Mouse (Mus musculus) urinary bladder, postnatal 10 days (tissue): ENCODE results near the gene Vapb.
"Not testable (repeated sequence)": the region's sequence is repeated elsewhere in the genome, so short reads cannot be mapped to it uniquely, and the experiment has no call there.

Experiments
- DNase-seq: peaks from one replicate; pipeline ENCODE4 v3.0.0; 2022; ENCODE audit warnings: low spot score

The Vapb gene

DNA sequence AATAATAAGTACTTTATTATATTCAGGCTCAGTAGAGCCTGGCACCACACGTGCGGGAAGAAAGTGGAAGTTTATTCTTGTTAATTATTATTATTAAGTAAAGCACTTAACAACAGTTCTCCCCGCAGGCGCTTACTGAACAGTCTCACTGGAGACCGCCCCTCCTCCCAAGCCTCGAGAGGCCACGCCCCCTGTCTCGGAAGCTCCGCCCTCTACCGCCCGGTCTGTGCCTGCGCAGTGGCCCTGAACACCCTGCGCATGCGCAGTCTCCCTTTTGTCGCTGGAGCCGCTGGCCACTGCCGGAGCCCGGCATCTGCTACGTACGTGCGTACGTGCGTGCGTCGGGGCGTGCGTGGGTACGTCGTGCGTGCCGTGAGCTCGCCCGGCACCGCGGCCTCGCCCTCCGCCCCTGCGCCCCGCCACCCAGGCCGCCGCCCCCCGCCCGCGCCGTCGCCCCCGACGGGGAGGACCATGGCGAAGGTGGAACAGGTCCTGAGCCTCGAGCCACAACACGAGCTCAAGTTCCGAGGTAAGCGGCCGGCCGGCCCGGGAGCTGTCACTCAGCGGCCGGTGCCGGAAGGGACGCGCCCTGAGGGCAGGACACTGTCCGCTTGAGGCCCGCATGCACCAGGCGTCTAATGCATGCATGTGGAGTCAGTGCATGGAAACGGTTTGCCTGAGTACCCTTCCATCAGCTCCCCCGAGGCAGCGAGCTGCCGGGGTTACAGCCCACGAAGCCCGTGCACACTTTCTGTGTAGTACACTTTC lies at the start of gene Vapb:
Vapb (plus strand) TSS at position 290 of the 768 bp plus-strand sequence.
- peak; percentile 99 for DNase-seq

DNA sequence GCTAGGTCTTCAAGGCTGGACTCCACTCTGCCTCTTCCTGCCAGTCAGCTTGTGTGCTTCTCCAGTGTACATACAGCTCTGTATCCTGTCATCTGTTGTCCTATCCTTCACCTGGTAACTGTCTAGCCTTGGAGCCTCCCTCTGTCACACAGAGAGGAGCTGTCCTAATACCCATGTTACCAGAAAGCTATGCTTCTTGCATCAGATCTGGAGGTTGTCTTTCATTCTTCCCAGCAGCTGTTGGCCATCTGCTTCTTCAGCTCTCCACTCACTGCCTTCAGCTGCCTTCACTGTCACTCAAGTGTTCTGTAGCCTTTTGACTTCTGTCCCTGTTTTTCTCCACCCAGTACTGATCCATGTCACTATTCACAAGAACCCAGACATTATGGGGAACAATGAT lies 47.5 kb upstream of the Vapb start:
- no peak for DNase-seq

DNA sequence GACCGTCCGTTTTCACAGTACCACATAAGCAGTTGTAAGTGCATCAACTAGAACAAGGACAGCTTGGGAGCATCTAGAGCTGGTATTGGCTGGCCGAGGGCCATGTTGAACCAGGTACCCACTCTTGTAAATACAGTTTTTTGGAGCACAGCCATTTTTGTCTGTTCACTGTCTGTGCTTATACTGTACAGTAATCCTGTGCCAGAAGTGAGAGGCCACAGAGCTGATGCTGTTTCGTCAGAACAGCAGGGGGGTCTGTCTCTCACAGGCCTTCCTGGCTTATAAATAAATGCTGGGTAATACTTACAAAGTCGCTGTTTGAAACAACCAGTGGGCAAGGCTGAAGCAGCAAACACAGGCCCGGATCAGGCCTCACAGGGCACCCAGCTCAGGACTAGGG lies 45.6 kb upstream of the Vapb start:
- no peak for DNase-seq

DNA sequence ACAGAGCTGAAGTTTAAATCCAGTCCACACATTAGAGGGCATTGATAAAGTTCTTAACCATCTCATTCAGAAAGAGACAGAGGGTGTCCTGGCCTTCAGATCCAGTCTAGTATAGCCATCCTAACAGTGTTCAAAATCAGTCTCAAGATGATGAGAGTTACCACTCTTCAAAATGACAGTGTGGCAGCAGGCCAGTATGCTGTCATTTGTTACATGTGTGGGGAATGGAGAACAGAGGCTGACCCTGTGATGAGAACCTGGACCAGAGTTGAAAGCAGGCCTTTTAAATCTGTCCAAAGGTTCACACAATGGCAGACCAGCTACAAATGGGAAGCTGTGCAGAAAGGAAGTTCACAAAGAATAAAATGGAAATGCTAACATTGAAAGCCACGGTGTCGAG lies 44.6 kb upstream of the Vapb start:
- no peak for DNase-seq

DNA sequence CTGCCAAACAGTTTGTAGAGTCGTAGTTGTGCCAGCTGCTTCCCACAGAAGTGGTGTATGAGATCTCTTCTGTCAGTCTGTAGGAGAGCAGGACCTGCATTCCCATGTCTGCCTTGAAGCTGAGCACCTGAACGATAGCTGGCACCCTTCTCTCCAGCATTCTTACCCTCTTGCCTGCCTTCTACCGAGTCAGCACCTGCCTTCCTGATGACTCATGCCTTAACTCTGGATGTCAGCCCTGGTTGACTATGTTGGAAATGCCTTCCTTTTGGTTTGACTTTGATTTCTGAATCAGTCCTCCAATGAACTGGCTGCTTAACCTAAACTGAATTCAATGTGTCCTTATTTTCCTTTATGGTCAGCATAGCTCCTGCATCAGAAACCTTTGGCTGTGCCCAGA lies 38.5 kb upstream of the Vapb start:
- no peak for DNase-seq

DNA sequence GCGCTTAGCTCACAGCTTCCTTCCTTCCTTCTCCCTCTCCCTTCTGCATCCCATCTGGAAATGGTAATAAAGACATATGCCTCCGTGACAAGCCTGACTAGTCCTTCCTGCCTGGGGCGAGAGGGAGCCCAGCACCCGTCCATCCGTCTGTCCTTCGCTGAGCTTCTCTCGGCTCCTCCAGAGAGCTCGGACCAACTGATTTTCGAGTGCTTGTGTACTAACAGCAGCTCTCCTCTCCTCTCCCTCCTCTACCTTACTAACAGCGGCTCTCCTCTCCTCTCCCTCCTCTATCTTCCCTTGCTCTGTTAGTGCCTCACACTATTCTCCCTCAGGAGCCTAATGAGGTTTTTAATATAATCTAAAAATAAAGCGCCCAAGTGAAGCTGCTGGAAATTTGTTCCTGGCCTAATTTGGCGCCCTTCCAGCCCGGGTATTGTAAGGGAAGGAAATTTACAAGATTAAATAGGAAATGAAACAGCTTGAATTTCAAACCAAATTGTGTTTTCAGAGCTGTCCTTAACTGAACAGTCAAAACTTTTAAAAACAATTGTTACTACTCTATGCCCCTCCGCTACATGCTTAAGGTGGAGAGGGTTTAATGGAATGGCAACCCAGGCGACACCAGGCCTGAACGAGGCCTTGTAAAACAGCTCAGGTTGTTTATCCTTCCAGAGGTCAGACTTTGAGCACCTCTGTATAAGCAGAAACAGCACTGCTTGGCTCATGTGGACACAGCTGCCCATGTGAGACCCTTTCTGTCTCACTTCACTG lies 35.0 kb upstream of the Vapb start:
- DNase-seq = no peak

DNA sequence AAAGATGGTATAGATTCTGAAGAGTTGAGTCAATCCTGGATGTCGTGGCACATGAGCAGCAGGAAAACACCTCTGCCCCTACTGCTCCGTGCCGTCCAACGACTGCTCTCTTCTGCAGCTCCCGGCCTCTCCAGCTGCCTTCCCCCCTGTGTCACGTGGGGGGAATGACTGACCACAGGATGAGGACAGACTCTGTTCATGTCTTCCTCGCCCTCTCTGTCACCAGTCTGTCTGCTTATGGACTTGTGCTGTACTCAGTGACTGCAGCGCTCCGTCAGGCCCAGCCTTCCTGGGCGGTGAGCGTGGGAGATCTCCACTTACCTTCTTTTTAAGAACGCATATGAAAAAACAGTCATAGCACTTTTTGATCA lies 34.5 kb upstream of the Vapb start:
- DNase-seq = no peak

DNA sequence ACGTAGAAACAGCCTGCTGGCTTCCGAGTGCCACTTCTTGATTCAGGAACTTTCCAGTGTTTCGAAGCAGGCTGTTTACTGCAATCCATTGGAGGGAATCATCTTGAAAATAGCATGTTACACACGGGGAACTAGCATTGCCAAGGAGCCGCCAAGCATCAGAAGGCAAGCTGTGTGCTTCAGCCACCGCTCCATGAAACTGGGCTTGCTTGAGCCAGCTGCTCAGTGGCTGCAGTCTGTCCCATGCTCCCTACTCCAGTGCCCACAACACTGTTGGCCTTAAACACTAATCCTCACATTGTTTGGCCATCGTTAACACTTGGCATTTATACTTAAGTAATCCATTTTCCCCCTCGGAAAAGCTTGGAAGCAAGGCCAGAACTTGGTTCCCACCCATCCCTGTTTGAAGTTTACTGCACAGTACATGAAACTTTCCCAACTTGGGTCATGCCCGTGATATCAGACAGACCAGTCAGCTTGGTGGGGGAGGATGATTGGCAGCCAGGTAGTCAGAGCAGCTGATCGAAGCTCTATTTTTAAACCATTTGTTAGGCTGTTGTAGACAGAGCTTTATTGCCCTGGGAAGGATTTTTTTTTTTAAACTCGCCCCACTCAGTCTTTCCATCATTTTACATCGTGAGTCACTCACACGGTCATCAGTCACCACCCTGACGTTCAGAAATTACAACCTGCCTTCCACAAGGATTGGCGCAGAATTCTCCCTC lies 31.3 kb upstream of the Vapb start:
- DNase-seq = no peak

DNA sequence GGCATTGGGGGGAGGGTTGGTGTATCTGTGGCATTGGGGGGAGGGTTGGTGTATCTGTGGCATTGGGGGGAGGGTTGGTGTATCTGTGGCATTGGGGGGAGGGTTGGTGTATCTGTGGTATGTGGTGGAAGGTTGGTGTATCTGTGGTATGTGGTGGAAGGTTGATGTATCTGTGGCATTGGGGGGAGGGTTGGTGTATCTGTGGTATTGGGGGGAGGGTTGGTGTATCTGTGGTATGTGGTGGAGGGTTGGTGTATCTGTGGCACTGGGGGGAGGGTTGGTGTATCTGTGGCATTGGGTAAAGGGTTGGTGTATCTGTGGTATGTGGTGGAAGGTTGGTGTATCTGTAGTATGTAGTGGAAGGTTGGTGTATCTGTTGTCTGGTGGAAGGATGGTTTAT lies 29.7 kb upstream of the Vapb start:
- DNase-seq = not testable (repeated sequence)

DNA sequence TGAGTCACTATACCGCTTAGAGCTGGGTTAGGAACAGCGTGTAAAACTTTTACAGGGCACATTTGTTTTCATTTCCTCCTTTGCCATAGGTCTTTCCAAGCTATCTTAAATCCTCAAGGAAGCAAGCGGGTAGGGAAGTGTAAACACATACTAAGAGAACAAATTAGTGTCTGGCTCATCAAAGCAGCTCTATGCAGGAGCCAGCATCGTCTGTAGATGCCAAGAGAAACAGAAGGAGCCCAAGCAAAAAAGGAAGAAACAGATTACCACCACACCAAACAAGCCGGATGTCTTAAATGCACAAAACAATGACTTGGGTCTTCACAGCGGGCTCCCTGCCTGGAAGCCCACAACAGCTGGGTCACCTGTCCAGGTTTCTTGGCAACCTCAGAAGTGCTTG lies 27.1 kb upstream of the Vapb start:
- DNase-seq = no peak

DNA sequence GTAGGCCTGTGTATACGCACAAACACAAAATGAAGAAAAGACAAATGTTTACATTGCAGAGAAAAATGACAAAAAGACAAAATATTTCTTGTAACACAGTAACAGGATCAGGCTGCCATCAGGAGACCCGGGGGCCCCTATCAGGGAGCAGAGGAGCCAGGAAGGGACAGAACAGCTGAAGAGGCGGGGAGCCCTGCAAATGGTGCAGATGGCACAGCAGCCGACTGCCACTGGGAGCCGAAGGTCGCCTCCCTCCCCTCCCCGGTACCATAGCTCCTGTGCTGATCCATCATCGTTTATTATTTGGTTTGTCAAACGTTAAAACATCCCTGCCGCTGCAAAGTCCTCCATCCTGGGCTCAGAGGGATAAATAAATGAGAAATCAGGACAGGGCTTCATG lies 24.7 kb upstream of the Vapb start:
- DNase-seq = no peak

DNA sequence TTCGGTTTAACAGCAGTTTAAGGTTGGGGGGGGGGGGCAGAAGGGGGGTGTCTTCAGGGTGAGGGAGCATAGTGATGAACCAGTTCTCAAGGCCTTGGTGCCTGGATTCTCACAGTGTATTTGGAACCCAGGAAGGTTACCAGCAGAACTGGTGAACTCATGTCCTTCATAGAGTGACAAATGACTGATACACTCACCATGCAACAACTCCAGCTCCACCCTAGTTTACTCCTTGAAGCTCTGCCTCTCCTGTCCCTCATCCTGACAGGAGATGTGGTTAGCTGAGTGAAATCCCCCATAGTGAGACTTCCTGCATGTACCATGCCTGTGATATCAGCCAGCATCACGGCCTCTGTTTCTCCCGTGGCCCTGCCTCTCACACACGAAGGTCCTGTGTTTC lies 24.1 kb upstream of the Vapb start:
- no peak for DNase-seq

DNA sequence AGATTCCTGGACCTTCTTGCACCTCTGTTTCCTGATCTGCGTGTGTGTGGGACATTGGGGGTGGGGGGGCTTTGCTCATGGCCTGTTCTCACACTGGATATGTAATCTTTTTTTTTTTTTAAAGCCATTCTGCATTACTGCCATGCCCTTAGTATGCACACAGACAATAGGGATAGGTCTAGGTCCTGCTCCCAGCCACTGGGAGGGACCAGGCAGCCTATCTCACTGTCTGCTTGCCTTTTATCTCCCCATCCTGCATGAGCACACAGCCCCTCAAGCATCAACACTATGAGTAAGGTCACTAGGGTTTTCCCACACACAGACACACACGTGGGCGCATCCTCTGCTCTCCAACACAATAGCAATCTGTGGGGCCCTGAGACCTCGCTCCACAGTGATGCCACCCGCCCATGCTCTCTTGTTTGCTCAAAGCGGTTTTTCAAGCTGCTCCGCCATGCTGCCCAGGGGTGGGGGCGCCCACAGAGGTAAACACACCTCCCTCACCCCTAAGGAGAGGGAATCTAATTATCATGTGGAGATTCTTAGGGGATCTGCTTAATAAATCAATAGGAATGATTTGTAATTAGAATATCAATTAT lies 22.6 kb upstream of the Vapb start:
- DNase-seq = no peak

DNA sequence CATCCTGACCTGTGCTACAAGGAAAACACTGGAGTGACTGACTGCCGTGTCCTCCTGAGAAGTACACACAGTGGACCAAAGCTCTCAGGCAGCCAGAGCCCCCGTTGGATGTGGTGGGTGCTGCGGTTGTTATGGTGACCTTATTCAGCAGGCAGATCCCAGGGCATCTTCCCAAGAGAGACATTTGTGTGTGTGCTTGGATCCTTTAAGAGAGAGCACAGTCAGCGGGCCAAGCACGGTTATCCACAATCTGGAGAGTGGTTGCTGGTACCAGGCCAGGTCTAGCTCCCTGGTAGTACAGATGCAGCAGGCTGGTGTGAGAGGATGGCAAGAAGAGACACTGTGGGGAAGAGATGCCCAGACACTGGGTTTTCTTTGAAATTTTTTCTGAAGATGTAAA lies 20.3 kb upstream of the Vapb start:
- no peak for DNase-seq

DNA sequence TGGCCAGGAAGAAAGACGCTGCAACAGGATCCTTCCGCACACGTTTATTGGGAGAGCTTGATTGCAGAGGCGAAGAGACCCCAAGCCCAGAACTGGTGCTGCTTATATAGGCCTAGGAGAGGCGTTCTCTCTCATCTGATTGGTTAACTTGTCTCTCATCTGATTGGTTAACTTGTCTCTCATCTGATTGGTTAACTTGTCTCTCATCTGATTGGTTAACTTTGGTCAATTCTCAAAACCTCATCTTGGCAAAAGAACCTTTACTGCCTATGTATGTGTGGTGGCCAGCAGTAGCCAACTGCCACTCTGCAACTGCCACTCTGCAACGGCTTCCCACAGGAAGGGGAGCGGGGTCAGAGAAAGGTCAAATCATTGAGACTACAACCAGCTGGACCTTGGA lies 18.2 kb upstream of the Vapb start, which contains the start of gene 1700010B08Rik:
1700010B08Rik (plus strand) TSS at position 301 of the 400 bp plus-strand sequence.
- DNase-seq = not testable (repeated sequence)

DNA sequence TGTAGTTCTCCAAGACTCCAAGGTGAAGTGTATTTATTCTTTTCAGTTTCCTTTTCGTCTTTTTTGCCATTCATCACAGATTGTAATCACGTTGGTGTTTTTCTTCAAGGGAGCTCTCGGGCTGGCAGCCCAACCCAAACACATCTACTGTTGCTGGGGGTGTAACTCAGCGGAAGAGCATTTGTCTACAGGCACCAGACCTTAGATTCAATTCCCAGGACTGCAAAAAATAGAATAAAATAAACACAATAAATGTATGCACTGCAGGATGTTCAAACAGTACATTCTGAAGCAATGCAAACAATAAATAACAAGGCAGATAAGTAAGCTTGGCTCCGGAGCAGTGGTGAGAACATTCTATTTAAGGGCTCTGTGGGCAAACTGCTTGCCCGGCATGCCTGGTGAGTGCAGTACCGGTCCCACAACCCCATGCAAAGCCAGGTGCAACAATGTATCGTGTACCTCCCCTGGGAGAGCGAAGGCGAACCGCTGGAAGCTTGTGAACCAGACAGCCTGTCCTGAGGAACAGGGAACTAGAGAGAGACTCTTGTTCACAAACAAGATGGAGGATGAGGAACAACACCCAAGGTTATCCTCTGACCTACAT lies 15.0 kb upstream of the Vapb start:
- DNase-seq = no peak

DNA sequence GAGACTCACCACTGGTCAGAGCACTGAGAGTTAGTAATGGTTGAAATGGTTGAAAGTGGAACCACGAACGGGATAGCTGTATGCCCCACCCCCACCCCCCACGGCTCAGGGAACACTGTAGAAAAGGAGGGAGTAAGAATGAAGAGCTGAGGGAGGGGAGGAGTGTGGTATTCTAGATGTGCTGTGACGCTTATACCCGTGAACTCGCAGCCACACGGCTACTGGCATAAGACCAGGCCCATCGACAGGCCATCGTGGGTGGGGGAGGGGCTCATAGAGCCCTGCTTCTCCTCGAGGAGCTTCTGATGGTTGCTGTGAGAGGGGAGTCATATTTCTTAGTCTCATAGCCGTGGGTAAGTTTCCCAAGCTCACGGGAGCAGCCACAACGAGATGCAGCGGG lies 12.9 kb upstream of the Vapb start:
- no peak for DNase-seq

DNA sequence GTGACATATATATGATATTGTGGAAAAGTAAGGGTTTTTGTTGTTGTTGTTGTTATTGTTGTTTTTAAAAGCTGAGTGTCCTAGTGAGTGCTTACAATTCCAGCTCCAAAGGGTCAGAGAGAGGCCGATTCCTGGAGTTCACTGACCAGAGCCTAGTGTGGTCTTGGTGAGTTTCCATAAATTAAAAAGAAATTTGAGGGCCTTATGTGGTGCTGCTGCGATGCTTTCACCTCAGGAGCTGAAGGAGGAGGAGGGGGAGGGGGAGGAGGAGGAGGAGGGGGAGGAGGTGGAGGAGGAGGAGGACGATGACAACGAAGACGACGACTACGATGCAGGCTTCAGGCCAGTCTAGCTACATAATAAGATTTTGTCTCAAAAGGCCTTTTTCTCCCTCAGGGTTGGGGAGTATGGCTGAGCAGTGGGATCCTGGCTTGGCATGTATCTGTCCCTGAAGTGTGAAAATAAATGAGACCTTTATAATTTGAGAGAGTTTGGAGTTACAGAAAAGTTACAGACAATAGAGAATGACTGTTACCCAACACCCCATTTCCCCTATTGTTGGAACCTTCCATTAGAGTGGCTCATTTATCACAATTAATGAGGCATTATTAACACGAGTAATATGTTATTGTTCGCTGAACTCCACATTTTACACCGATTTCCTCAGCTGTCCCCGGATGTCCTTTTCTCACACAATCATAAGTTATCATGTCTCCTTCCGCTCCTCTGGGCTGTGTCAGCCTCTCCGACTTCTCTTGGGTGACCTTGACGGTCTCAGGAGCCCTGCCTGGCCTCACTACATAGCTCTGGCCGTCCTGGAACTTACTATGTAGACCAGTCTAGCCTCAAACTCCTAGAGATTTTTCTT lies 12.1 kb upstream of the Vapb start:
- DNase-seq = no peak

DNA sequence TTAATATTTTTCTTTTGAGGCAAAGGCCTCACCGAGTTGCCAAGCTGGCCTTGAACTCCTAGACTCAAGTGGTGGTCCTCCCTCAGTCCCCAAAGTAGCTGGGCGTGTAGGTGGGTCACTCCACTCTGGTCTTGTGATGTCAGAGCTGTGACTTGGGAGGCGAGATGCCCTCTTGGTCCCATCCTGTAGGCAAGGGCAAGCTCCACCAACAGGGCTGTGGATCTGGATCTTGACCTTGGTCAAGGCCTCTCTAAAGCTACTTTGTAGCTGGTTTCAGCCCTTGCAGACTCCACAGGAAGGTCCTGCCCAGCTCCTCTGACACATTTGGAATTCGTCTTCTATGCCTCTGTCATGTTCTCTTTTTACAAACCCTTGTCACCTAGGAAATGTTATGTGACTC lies 11.5 kb upstream of the Vapb start:
- no peak for DNase-seq

DNA sequence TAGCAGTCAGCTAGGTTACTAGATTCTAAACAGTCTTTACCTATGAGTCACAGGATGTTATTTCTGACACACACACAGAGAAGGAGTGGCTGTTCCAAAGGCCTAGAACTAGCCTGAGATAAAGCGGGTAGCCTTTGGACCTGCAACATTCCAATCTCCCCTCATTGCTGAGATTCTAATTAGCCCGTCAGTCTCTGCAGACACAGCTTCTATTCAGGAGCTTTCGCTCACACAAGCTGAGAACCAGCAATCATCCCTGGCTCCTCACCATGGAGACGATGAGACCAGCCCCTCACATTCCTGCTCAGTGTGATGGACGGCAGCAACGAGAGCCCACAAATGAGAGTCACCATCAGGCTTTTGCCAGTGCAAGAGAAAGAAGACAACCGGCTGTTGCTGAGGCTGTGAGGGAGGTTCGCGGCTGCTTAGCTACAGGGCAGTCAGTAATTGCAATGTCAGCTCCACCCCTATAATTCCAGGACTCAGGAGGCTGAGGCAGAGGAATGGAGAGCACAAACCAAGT lies 6.8 kb upstream of the Vapb start:
- DNase-seq = no peak

DNA sequence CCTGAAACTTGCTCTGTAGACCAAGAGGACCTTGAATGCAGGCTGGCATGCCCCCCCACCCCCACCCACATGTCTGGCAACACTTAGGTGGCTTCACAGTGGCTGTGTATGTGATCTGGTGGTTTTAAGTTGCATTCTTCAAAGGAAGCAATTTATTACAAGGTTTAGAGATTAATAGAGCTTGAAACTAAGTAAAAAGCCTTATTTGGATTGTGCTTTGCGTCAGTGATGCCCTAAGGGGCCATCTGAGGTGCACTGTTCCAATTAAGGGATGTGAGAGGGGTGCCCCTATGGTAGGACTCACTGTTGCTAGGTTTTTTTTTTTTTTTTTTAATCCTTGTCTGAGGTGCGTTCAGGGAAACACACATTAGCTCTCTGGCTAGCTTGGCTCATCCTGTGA lies 2.9 kb upstream of the Vapb start:
- DNase-seq = no peak
